Mouse (Mus musculus) T-cell, adult 66 days (primary cell): ENCODE measurements around the gene Gfral. TPM values are rescaled to one million over a fixed set of nuclear protein-coding genes. Genes with fewer than 3 reads are reported as not detected.

Experiments used
- total RNA-seq, 2 experiments: library from RNA; stranded (reverse); gene quantifications; 3 replicates in 1 of 2; 4 replicates in 1 of 2; pipeline ENCODE4 v1.2.4; 2023

The Gfral gene
- not detected for total RNA-seq

GRCm38 (mm10) chr9:76213557-76213956 lies at the start of gene Gfral:
Gene Gfral (minus strand): TSS chr9:76213657.

Other genes starting within 250 kb of the Gfral start
- not detected for gene Hmgcll1, start 198.8 kb downstream of the Gfral start, total RNA-seq
- not detected for gene Hcrtr2, start 110.2 kb upstream of the Gfral start, total RNA-seq